Mouse (Mus musculus) limb, embryonic 11.5 days (tissue): ENCODE measurements at regions not wholly inside any gene's neighbourhood (a gene's known extent, or its start where the extent isn't known, plus 50 kb on each side); places are given as distances from the start of the nearest gene placed in this dataset.
A peak's percentile ranks its signal among the peaks of the same experiment; 100 is the strongest.

Source experiments
- ATAC-seq: fragments of 200-750 bp; cut with Nextera tagmentation; 2 replicates; pipeline ENCODE4 v1.8.0; 2017; ENCODE audit warnings: low read depth; ENCODE audit not compliant: insufficient number of reproducible peaks, low FRiP score, low TSS enrichment
- DNase-seq: peaks from one replicate; pipeline ENCODE4 v3.0.0-alpha.2; 2015; ENCODE audit warnings: low spot score
- H3K27ac ChIP-seq: fragments of 300-500 bp; sonication (generic); replicated peaks from 2 replicates; pipeline ENCODE4 v1.5.1; 2014; ENCODE audit warnings: low read depth, mild to moderate bottlenecking, low read length
- H3K27me3 ChIP-seq: fragments of 300-500 bp; sonication (generic); 2 replicates; pipeline ENCODE4 v1.6.1; 2014; ENCODE audit warnings: mild to moderate bottlenecking, low read length, mixed read lengths; ENCODE audit not compliant: control insufficient read depth, insufficient read depth
- H3K36me3 ChIP-seq: fragments of 300-500 bp; sonication (generic); 2 replicates; pipeline ENCODE4 v1.6.1; 2014; ENCODE audit warnings: mild to moderate bottlenecking, low read length, moderate library complexity, mixed read lengths; ENCODE audit not compliant: control insufficient read depth, insufficient read depth
- H3K4me1 ChIP-seq: fragments of 300-500 bp; sonication (generic); 2 replicates; pipeline ENCODE4 v1.6.1; 2014; ENCODE audit warnings: low read length, mixed read lengths; ENCODE audit not compliant: control insufficient read depth, insufficient read depth
- H3K4me2 ChIP-seq: fragments of 300-500 bp; sonication (generic); 2 replicates; pipeline ENCODE4 v1.6.1; 2014; ENCODE audit warnings: low read depth, mild to moderate bottlenecking, moderate library complexity; ENCODE audit not compliant: severe bottlenecking
- H3K4me3 ChIP-seq: fragments of 300-500 bp; sonication (generic); 2 replicates; pipeline ENCODE4 v1.5.1; 2014; ENCODE audit warnings: low read depth, low read length
- H3K9ac ChIP-seq: fragments of 300-500 bp; sonication (generic); 2 replicates; pipeline ENCODE4 v1.6.1; 2014; ENCODE audit warnings: mild to moderate bottlenecking, low read length
- H3K9me3 ChIP-seq: fragments of 300-500 bp; sonication (generic); 2 replicates; pipeline ENCODE4 v1.6.1; 2016; ENCODE audit warnings: low read length; ENCODE audit not compliant: control insufficient read depth
- WGBS: fragments of 180-500 bp; shearing (Covaris S2); extraction: QIAGEN DNeasy Blood & Tissue Kit; methylation state at CpG from one replicate; pipeline ENCODE4 v1.1.7; 2014; 5-methylcytosine and 5-hydroxymethylcytosine counted together

- no peak for ATAC-seq
- Histone ChIP-seq H3K36me3 (no peaks in the 10 kb centered on the region), H3K9ac (no peak overlapping the region), H3K4me1 (no peaks in the 10 kb centered on the region), H3K27me3 (no peaks in the 10 kb centered on the region), H3K4me3 (no peak overlapping the region), H3K27ac (no peak overlapping the region), H3K4me2 (no peak overlapping the region), H3K9me3 (no peaks in the 10 kb centered on the region)
- 32% methylated on average over 7 of the region's 7 CpGs for WGBS
- no peak for DNase-seq
These were observed 293.7 kb downstream of the Gm9195 start for GRCm38 (mm10) chr14:72197972-72198371.

GRCm38 (mm10) chr14:72187329-72187984 lies 304.2 kb downstream of the Gm9195 start:
- Histone ChIP-seq H3K4me1 (no peaks in the 10 kb centered on the region), H3K9me3 (no peaks in the 10 kb centered on the region), H3K4me3 (no peak overlapping the region), H3K27me3 (no peaks in the 10 kb centered on the region), H3K9ac (no peak overlapping the region), H3K36me3 (no peaks in the 10 kb centered on the region), H3K27ac (no peak overlapping the region), H3K4me2 (no peak overlapping the region)
- WGBS: 21% methylated on average over 5 of the region's 5 CpGs
- ATAC-seq: no peak
- DNase-seq: peak; percentile 59

GRCm38 (mm10) chr14:72175751-72176150 lies 315.9 kb downstream of the Gm9195 start:
- H3K36me3 ChIP-seq: no peaks in the 10 kb centered on the region
- 96% methylated on average over 1 of the region's 1 CpGs for WGBS
- no peak for DNase-seq

GRCm38 (mm10) chr14:72172549-72173405 lies 318.9 kb downstream of the Gm9195 start:
- Histone ChIP-seq H3K4me2 (no peak overlapping the region), H3K36me3 (no peaks in the 10 kb centered on the region), H3K4me1 (no peaks in the 10 kb centered on the region), H3K9me3 (no peaks in the 10 kb centered on the region), H3K27ac (no peak overlapping the region), H3K9ac (no peak overlapping the region), H3K4me3 (no peak overlapping the region), H3K27me3 (no peaks in the 10 kb centered on the region)
- DNase-seq (no peak), ATAC-seq (no peak)
- 39% methylated on average over 20 of the region's 20 CpGs for WGBS

More at GRCm38 (mm10) chr14:72175751-72176150, 315.9 kb downstream of the Gm9195 start:
- Histone ChIP-seq H3K9ac (no peak overlapping the region), H3K27me3 (no peaks in the 10 kb centered on the region), H3K4me2 (no peak overlapping the region), H3K4me3 (no peak overlapping the region), H3K9me3 (no peaks in the 10 kb centered on the region), H3K27ac (no peak overlapping the region), H3K4me1 (no peaks in the 10 kb centered on the region)
- ATAC-seq: no peak

- DNase-seq (no peak), ATAC-seq (no peak)
- Histone ChIP-seq H3K4me1 (no peaks in the 10 kb centered on the region), H3K36me3 (no peaks in the 10 kb centered on the region), H3K9ac (no peak overlapping the region), H3K4me2 (no peak overlapping the region), H3K4me3 (no peak overlapping the region), H3K9me3 (no peaks in the 10 kb centered on the region), H3K27ac (no peak overlapping the region), H3K27me3 (no peaks in the 10 kb centered on the region)
- 62% methylated on average over 3 of the region's 3 CpGs for WGBS
These were observed 319.9 kb downstream of the Gm9195 start for GRCm38 (mm10) chr14:72171777-72172176.

GRCm38 (mm10) chr14:72158537-72159323 lies 332.9 kb downstream of the Gm9195 start:
- no peaks in the 10 kb centered on the region for H3K27me3 ChIP-seq
- peak overlapping the region; percentile 39 for H3K4me2 ChIP-seq
- no peaks in the 10 kb centered on the region for H3K4me1 ChIP-seq
- H3K27ac ChIP-seq: no peak overlapping the region
- 3% methylated on average over 13 of the region's 13 CpGs for WGBS
- no peaks in the 10 kb centered on the region for H3K9me3 ChIP-seq
- ATAC-seq (peak; percentile 87), DNase-seq (peak; percentile 64)
- no peak overlapping the region for H3K4me3 ChIP-seq
- no peaks in the 10 kb centered on the region for H3K36me3 ChIP-seq
- no peak overlapping the region for H3K9ac ChIP-seq

GRCm38 (mm10) chr14:72155197-72155907 lies 336.3 kb downstream of the Gm9195 start:
- DNase-seq (no peak), ATAC-seq (no peak)
- Histone ChIP-seq H3K9me3 (no peaks in the 10 kb centered on the region), H3K36me3 (no peaks in the 10 kb centered on the region), H3K4me3 (no peak overlapping the region), H3K4me2 (no peak overlapping the region), H3K9ac (no peak overlapping the region), H3K27me3 (no peaks in the 10 kb centered on the region), H3K4me1 (no peaks in the 10 kb centered on the region), H3K27ac (no peak overlapping the region)
- WGBS: 40% methylated on average over 11 of the region's 11 CpGs

- Histone ChIP-seq H3K4me2 (no peak overlapping the region), H3K4me1 (no peaks in the 10 kb centered on the region), H3K4me3 (no peak overlapping the region), H3K27ac (no peak overlapping the region), H3K36me3 (no peaks in the 10 kb centered on the region), H3K9ac (no peak overlapping the region), H3K27me3 (no peaks in the 10 kb centered on the region), H3K9me3 (no peaks in the 10 kb centered on the region)
- ATAC-seq (no peak), DNase-seq (no peak)
- WGBS: 77% methylated on average over 4 of the region's 4 CpGs
These were observed 340.0 kb downstream of the Gm9195 start for GRCm38 (mm10) chr14:72151676-72152075.
